31 mouse cellular contexts compared by ENCODE assay signal in genomic region chr15:96628256-96628655, GRCm38 (mm10).
"Had no signal": no experiment of that assay in that cellular context is flagged by ENCODE, and none has a peak within 500 bp of the region (broad histone marks: within the 10 kb centered on the region; RNA-seq: fewer than 3 reads in every experiment).

No protein-coding gene starts in this region.

- H3K27ac ChIP-seq: limb, embryonic 10.5 days; limb, embryonic 12.5 days; limb, embryonic 13.5 days; limb, embryonic 15.5 days; liver, embryonic 12.5 days; liver, embryonic 13.5 days; liver, embryonic 14.5 days; liver, embryonic 15.5 days; lung, embryonic 15.5 days; macrophage; midbrain, embryonic 10.5 days; midbrain, embryonic 12.5 days; midbrain, embryonic 15.5 days had no signal

- H3K27me3 ChIP-seq: limb, embryonic 12.5 days; limb, embryonic 13.5 days; limb, embryonic 15.5 days; liver, embryonic 12.5 days; liver, embryonic 13.5 days; liver, embryonic 15.5 days; lung, embryonic 15.5 days; megakaryocyte, embryonic 14.5 days; midbrain, embryonic 12.5 days; midbrain, embryonic 13.5 days; midbrain, embryonic 15.5 days had no signal

- DNase-seq: left cerebral cortex, postnatal 4 days; liver; liver, embryonic 13.5 days; liver, postnatal 0 days; lung, adult 18-20 months; lung, adult 2 months; lung, embryonic 14.5 days; lung, postnatal 10 days; lung, postnatal 14 days; lung, postnatal 36 days; lung, postnatal 4 days; midbrain, embryonic 14.5 days had no signal

- H3K4me2 ChIP-seq: limb, embryonic 12.5 days; limb, embryonic 13.5 days; limb, embryonic 15.5 days; liver, embryonic 11.5 days; liver, embryonic 12.5 days; liver, embryonic 13.5 days; liver, embryonic 15.5 days; lung, embryonic 14.5 days; lung, embryonic 15.5 days; midbrain, embryonic 11.5 days; midbrain, embryonic 12.5 days; midbrain, embryonic 13.5 days; midbrain, embryonic 15.5 days had no signal

- H3K4me1 ChIP-seq: limb, embryonic 12.5 days; limb, embryonic 13.5 days; limb, embryonic 15.5 days; liver, embryonic 15.5 days; lung, embryonic 15.5 days; midbrain, embryonic 10.5 days had no signal

- ATAC-seq: liver, embryonic 12.5 days; liver, postnatal 0 days; lung, postnatal 0 days; midbrain, embryonic 13.5 days; midbrain, embryonic 15.5 days; midbrain, embryonic 16.5 days had no signal

- H3K9ac ChIP-seq: limb, embryonic 12.5 days; limb, embryonic 13.5 days; limb, embryonic 15.5 days; liver, embryonic 12.5 days; liver, embryonic 13.5 days; liver, embryonic 14.5 days; liver, embryonic 15.5 days; liver, postnatal 0 days; lung, embryonic 14.5 days; lung, embryonic 15.5 days; midbrain, embryonic 12.5 days; midbrain, embryonic 13.5 days; midbrain, embryonic 15.5 days had no signal

- H3K4me3 ChIP-seq: limb, embryonic 10.5 days; limb, embryonic 12.5 days; limb, embryonic 13.5 days; limb, embryonic 15.5 days; liver, embryonic 12.5 days; liver, embryonic 13.5 days; liver, embryonic 15.5 days; lung, embryonic 15.5 days; megakaryocyte, embryonic 14.5 days; midbrain, embryonic 10.5 days; midbrain, embryonic 12.5 days; midbrain, embryonic 13.5 days; midbrain, embryonic 15.5 days; myocyte had no signal

- H3K9me3 ChIP-seq: limb, embryonic 10.5 days; limb, embryonic 15.5 days; liver, embryonic 12.5 days; liver, embryonic 15.5 days; lung, embryonic 15.5 days; midbrain, embryonic 15.5 days had no signal
